Mouse (Mus musculus) megakaryocyte, embryonic 14.5 days (primary cell): ENCODE results near the gene Dhx57.

Experiments
- FLI1 ChIP-seq: IDR thresholded peaks from 2 replicates; pipeline ENCODE4 v1.6.1; 2012; ENCODE audit warnings: low read length, inconsistent platforms, mixed read lengths
- GATA1 ChIP-seq: IDR thresholded peaks from 3 replicates; pipeline ENCODE4 v1.6.1; 2012; ENCODE audit warnings: mixed read lengths, low read length, inconsistent platforms, borderline replicate concordance

- TF ChIP-seq GATA1 (no peak), FLI1 (no peak)
Measured at GRCm38 (mm10) chr17:80323658-80324057, 33.4 kb upstream of the Dhx57 start.
